Mouse (Mus musculus): ENCODE measurements around the gene Acad9.

The Acad9 gene

DNA sequence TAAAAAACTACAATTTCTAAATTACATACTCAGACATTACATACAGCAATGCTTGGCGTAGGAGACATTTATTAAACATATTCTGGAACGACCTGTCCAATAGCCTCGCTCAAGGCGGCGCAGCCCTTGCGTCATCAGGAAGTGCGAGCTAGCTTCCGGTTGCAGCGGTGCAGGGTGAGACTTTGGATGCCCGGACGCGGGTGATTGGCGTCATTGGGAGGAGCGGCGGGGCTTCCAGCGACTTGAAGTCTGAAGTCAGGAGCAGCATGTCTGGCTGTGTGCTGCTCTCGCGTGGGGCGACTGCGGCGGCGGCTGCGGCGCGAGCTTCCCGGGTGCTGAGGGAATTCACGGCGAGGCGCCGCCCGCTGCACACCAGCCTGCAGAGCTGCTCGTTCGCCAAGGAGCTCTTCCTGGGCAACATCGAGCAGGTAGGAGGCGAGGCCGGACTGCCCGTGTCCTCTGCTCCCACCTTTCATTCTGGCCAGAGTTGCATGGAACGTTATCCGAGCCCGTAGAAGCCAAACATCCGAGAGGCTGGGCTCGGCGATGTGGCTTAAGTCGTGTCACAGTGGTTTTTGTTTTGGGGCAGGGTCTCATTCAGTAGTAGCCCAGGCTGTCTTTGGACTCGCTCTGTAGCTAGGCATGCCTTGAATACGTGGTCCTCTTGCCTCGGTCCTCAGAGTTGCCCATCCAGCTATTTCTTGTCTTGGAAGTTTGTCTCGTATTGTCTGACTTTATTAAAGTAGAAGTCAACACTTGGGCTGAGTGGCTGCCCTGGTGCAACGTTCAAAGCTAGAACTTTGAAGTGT is at the start of gene Acad9:
Gene Acad9 (plus strand): TSS at position 137 of the 809 bp plus-strand sequence.
- DNase-seq (ENCODE audit: low spot score in 2 of 2): peak; percentile 90

DNA sequence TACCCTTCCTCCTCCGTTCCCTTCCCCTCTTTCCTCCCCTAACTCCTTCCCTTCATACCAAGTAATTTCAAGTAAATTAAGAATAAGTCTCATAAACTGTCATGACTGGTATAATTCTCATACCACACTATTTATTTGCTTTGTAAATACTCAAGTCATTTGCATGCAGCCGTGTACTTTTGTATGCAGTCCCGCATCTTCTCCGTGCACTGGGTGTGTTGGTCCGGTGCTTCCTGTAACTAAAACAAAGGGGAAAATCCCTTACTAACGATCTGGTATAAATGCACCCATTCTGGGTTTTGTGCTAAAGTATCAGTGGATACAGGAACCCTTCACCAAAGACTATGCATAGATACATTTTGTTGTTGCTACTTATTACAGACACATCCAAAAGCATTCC is 40.0 kb upstream of the Acad9 start:
- no peak for DNase-seq (ENCODE audit: low spot score in 2 of 2)

DNA sequence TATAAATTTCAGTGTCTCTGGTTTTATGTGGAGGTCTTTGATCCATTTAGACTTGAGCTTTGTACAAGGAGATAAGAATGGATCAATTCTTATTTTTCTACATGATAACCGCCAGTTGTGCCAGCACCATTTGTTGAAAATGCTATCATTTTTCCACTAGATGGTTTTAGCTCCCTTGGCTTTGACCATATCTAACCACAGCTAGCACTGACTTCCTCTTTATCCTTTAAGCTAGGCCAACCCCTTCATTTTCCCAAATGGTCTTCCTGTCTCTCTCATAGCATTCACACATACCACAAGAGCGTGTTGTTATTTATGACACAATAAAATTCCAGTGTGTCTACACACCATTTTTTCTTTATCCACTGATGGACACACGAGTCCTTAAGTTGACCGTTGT is 35.8 kb upstream of the Acad9 start:
- DNase-seq (ENCODE audit: low spot score in 2 of 2): no peak

DNA sequence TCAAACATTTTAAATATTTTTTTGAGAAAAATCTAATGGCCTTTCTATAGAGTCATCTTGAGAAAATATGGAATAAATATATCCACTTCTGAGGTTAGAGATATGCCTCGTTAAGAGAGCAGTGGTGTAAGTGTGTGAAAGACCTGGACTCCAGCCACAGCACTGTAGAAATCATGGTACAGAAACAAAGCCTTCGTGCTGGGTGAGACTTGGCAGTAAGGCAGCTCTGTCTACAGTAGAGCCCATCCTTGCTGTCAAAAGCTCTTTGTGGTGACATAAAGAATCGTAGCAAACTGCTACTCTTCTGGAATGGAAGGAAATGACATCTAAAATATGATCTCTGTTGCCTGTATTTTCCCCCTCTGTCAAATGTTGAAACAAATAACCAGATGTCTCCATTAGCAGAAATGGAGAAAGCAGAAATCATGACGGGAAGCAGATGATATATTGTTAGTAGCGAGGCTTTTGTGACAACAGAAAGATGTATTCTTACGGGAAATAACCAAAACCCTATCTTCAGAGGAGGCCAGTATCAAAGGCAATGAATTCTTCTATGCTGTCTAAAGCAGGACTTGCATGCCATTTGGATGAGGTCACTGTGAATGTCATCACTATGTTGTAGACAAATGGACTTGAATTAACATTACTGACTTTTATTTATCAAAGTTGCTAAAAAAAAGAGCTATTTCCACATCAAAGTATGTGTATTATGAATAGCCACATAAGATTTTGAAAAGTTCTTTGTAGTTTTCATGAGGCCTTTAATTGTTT is 33.9 kb upstream of the Acad9 start:
- DNase-seq (ENCODE audit: low spot score in 2 of 2): no peak

DNA sequence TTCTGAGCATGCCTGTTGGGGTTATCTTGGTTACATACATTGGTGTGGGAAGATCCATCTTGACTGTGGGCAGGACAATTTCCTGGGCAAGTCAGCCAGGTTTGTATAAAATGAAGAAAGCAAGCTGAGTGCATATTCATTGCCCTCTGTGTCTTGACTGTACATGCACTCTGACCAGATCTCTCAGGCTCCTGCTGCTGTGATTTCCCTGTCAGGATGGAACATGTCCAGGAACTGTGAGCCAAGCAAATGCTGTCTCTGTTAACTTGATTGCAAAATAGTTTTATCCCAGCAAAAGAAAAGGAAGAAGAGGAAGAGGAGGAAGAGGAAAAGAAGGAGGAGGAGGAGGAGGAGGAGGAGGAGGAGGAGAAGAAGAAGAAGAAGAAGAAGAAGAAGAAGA is 21.3 kb upstream of the Acad9 start:
- no peak for DNase-seq (ENCODE audit: low spot score in 2 of 2)

DNA sequence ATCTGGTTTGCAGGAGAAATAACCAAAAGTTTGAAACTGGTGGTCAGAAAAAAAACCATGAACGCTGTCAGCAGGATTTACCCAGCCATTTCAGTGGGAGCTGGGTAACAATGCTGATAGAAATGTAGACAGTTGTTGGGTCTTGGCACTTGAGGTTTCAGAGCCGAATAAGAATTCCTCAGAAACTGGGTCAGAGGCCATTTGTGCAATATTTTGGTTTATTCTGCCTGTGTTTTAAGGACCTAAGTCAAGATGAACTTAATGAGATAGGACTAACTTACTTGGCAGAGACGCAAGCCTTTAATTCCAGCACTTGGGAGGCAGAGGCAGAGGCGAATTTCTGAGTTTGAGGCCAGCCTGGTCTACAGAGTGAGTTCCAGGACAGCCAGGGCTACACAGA is 20.7 kb upstream of the Acad9 start:
- DNase-seq (ENCODE audit: low spot score in 2 of 2): no peak

DNA sequence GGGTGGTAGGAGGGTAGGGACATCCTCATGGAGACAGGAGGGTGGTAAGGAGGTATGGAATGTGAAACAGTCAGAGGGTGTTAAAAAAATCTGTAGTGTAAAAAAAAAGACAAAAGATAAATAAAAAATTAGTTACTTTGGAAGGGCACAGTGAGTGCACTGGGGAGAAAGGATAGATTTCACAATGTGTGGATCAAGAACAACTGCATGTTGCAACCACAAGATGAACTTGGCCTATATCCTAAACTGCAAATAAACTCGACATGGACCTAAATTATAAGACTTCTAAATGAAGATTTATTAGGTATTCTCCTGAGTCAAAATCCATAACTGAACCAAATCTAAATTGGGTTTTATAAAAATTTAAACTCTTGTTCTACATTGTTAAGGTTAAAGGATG is 16.7 kb upstream of the Acad9 start:
- no peak for DNase-seq (ENCODE audit: low spot score in 2 of 2)

DNA sequence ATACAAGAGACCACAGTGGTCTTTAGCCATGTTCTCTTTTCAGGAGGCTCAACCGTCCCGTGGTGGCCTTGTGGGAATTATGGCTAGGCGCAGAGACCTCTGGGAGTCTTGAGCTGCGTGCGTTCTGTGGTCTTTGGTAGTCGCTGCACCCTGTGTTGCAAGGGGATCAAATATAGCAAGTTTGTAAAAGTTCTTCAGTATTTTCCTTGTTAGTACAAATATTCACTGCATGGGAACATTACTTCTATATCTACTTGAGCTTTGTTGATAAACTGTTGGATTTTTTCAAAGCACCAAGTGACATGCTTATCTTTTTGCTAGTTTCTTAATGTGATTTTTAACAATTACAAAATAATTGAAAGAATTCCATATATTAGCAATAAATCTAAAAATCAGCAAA is 12.3 kb upstream of the Acad9 start, which contains the start of gene Ccdc144b:
Gene Ccdc144b (minus strand): TSS at position 101 of the 400 bp plus-strand sequence.
- DNase-seq (ENCODE audit: low spot score in 2 of 2): no peak

DNA sequence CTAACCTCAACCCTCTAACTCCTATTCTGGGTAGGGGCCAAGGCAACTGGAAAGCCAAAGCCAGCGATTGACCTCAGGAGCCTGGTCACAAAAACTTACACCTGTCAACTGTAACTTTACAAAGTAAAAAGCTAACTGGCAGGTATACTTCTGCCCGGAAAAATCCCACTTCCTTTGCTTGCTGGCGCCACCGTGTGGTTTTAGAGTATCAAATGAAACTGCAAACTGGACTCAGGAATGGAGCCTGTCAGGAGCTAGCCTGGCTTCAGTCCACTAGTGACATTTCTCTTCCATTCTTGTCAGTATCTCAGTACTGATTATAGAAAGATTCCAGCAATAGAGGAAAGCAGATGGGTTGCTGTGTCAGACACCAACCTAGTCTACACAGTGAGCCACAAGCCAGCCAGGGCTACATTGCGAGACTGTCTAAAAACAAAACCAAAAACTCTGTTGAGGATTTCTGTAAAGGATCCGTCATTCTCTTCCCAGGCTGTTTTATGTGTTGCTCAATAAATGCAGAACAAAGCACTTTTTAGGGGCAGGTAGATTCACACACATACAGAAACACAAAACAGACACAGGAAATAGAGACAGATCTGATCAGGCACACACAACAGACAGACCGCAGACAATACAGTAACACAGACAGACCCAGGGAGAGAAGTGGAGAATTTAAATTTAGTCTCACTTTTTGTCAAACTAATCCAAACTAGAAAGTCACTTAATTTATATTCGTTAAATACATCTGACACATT is 5.5 kb upstream of the Acad9 start:
- peak; percentile 32 to 73 for DNase-seq (ENCODE audit: low spot score in 2 of 2)

DNA sequence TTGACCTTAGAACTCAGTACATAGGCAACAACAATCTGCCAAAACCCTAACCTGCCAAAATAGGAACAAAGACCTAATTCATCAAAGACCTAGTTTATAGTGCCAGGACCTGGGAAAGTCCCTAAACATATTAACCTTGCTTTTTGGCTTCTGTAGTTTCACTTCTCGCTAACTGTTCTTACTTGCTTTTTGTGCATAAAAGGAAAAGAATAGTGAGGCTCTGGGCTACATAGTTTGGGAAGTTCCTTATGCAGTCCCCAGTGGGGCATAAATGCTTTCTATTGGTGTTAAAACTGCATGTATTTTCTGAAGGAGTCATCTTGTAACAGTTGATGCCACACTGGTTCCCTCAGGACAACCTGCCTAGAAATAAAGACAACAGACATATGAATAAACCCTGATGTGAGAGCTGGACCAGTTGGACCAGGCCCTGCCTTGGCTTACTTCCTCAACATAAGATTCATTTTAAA is 1.2 kb upstream of the Acad9 start:
- DNase-seq (ENCODE audit: low spot score in 2 of 2): no peak

DNA sequence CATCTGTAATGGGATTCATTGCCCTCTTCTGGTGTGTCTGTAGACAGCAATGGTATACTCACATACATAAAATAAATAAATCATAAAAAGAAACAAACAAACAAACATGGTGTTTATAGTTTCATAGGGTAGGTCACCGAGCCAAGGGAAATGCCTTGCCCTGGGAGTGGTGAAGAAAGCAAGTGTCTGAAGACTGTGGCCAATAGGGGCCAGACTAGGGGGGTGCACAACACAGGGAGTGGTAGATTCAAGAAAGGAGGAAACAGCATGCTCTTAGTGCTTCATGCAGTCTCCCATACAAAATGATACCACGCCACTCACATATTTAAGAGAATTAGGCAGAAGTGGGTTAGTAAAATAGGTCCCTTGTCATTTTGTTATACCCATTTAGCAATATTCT is 613 bp upstream of the Acad9 start:
- DNase-seq (ENCODE audit: low spot score in 2 of 2): no peak

DNA sequence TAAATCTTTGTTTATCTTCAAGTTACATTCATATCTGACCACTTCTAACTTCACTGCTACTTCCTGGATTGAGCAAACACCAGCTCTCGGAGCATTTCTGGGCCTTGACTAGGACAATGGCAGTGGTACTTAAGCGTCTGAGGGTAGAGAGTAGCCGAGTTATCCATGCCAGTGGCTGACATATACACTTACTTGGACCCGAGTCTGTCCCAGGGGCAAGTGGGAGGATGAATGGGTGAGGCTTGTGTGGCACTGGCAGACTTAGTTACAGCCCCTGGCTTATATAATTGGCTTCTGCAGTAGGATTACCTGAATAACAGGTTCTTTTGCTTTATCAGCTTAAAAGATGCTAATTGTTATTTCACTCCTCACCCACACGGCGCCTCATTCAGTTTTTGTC is 2.0 kb downstream of the Acad9 start:
- no peak for DNase-seq (ENCODE audit: low spot score in 2 of 2)

DNA sequence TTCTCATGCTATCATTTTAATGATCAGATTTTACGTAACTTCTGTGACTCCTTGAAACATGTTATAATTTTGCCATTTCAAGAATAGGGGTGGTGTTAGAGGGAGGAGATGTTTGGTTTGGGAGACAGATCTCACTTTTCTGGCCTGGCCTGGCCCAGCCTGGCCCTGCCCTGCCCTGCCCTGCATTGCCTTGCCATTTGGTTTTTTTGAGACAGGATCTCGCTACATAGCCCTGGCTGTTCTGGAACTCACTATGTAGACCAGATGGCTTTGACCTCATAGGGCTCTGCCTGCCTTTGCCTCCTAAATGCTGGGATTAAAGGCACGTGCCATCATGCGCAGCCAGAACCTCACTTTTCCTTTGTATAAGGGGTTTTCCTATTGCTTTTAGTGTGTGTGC is 4.7 kb downstream of the Acad9 start:
- DNase-seq (ENCODE audit: low spot score in 2 of 2): no peak

DNA sequence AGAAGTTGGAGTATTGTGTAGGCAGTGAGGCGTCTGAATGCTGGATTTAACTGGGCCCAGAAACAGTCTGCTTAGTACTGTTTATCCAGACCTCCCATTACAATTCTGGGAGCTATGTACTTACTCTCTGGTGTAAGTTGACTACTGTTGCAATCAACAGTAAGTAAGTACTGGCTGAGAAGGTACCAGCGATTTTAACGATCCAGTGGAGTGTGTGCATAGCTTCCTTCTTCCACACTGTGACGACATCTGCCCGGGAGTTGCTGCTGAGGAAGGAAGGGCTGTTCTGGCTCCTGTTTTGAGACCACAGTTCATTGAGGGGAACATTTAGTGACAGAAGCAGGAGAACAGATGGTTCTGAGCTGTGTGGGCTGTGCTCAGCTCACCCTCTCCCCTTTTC is 5.3 kb downstream of the Acad9 start:
- no peak for DNase-seq (ENCODE audit: low spot score in 2 of 2)

DNA sequence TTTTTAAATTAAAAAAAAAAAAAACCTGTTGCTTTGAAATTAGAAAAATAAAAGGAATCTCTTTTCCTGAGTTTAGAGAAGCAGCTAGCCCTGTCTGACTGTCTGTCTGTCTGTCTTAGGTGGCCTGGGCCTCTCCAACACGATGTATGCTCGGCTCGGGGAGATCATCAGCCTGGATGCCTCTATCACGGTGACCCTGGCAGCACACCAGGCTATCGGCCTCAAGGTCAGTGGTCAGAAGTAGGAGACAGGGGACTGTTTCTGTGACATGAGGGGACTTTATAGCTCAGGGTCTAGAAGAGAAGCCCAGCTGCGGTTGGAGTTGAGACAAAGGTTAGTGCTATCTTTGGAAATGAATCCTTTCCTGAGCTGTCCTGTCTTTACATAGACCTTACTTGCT is 8.5 kb downstream of the Acad9 start:
- DNase-seq (ENCODE audit: low spot score in 2 of 2): no peak

DNA sequence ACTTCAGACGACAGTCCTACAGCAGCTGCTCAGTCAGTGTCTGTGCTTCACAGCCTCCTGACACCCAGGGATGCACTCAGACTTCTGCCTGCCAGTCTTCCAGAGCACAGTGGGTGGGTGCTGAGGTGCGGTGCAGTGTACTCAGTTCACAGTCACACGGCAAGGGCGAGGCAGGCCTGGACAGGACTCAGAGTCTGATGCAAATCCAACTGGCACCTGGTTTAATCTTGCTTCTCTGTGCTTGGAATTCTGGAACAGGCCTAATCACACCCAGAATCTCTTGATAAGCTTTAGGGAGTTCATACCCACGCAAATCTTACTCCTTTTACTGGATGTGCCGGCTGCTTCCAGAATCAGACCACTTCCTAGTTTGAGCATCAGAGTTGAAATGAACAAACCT is 9.7 kb downstream of the Acad9 start:
- DNase-seq (ENCODE audit: low spot score in 2 of 2): no peak

DNA sequence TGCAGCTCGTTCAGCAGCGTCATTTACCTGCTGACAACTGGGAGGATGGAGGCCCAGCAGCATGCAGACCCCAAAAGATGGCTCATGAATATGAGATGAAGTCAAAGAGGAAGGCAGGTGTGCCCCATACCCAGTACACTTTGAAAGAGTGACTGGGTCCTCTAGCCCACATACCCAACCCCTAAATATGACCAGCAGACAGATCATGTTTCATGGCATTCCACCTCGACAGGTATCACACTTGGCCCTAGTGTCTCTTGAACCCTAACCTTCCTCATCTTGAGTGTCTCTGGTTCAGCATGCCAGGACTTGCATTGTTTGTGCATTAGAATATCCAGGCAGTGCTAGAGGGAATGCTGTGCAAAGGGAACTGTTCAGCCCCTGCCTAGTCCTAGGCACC is 11.6 kb downstream of the Acad9 start:
- no peak for DNase-seq (ENCODE audit: low spot score in 2 of 2)

DNA sequence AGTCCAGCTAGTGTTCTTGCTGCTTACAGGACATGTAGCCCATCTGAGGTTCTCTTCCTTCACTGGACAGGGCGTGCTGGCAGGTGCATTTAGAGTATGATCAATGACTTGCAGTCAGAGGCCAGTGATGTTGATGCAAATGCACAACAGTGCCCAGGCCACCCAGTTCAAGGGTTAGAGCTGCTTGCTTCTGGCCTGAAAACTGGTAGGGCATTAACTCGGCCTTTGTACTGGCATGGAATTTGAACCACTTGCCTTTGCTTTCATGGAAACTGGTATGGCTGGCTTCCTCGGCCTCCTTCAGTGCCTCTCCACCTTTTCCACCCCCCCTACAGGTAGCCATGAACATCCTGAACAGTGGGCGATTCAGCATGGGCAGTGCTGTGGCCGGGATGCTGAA is 14.1 kb downstream of the Acad9 start:
- DNase-seq (ENCODE audit: low spot score in 2 of 2): no peak

DNA sequence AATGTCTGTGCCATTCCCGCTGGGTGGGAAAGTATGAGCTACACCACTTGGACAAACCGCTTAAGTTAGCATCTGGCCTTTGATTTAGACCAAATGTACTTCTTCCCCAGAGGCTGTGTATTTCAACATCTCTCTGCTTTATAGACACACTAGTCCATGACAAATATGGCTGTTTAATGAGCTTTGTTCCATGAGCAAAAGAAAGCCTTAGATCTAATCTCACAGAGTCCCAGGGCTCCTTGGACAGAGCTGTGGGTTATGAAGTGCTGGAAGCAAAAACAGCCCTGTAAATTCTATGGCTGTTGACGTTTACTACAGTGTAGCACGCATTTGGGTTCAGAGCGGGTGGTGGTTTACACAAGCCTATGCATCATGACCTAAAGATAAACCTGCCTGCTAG is 15.0 kb downstream of the Acad9 start:
- DNase-seq (ENCODE audit: low spot score in 2 of 2): no peak

DNA sequence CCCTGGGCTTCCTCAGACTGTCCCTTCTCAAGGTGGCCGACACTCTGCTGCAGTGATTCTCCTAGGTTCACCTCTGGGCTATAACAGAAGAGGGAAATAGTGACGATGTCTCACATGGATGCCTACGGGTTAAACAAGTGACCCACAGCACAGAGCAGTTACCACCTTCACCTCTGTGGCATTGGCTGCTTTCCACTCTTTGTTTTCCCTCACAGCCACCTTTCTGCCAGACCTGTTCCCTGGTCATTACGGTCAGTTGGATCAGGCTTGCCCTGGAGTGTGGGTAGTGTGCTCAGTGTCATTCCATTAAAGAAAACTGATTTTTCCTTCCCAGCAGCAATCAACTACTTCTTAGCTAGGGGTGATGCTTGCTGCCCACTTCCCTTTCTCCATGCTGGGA is 17.1 kb downstream of the Acad9 start:
- DNase-seq (ENCODE audit: low spot score in 2 of 2): no peak

DNA sequence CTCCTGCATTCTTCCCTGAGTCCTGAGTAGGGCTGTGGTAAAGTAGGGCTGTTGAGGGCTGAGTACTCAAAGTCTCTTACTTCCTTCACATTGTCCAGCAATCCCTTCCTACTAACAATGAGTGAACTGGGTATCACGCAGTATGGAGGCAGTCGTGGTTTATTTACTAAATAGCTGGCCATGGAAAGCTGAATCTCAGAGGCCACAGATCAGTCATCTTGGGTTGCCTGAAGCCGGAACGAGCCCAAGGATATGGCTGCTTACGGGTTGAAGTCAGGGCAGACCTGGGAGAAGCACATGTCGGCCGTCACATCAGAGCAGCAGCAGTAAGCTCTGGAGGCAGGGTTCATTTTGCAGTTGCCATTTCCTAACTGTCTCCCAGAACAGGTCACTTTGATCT is 17.6 kb downstream of the Acad9 start:
- no peak for DNase-seq (ENCODE audit: low spot score in 2 of 2)

DNA sequence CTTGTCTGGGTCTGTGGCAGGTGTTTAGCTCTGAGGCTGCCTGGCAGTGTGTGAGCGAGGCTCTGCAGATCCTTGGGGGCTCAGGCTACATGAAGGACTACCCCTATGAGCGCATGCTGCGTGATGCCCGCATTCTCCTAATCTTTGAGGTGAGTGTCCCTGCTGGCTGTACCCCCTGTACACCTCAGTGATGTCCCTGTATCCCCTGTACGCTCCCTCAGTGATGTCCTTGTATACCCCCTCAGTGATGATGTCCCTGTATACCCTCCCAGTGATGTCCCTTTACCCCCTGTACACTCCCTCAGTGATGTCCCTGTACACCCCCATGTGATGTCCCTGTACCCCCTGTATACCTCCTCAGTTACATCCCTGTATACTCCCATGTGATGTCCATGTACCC is 19.6 kb downstream of the Acad9 start:
- DNase-seq (ENCODE audit: low spot score in 2 of 2): no peak
